ENCODE assay signal across 10 mouse cellular contexts in genomic region chr1:161214465-161214864, GRCm38 (mm10). TPM values are rescaled to one million over a fixed set of nuclear protein-coding genes. Genes with fewer than 3 reads are reported as not detected.
DNase-seq lines count a peak whose midpoint lies in the region; ATAC-seq and TF ChIP-seq lines count a peak whose summit lies in the region.
"Had no signal": no experiment of that assay in that cellular context is flagged by ENCODE, and none has a peak within 500 bp of the region (broad histone marks: within the 10 kb centered on the region; RNA-seq: fewer than 3 reads in every experiment).

No protein-coding gene starts in this region.

- H3K4me2 ChIP-seq in midbrain, postnatal 0 days (ENCODE audit: low read depth, low read length, poor library complexity, severe bottlenecking), result no peak overlapping the region
- H3K4me2 ChIP-seq in midbrain, embryonic 13.5 days (replicated peaks), result no peak overlapping the region
- H3K4me2 ChIP-seq in midbrain, embryonic 16.5 days (ENCODE audit: low read length), result no peak overlapping the region
- H3K4me2 ChIP-seq: neural tube, embryonic 12.5 days had no signal

- no peaks in the 10 kb centered on the region for H3K4me1 ChIP-seq in midbrain, postnatal 0 days (ENCODE audit: insufficient read depth, low read length)
- no peaks in the 10 kb centered on the region for H3K4me1 ChIP-seq in midbrain, embryonic 13.5 days (replicated peaks)
- H3K4me1 ChIP-seq in midbrain, embryonic 16.5 days (ENCODE audit: control insufficient read depth, insufficient read depth, low read length), result no peaks in the 10 kb centered on the region
- H3K4me1 ChIP-seq: neural tube, embryonic 12.5 days had no signal

- no peaks in the 10 kb centered on the region for H3K36me3 ChIP-seq in midbrain, postnatal 0 days (ENCODE audit: insufficient read depth, low read length)
- H3K36me3 ChIP-seq in midbrain, embryonic 13.5 days, result no peaks in the 10 kb centered on the region
- no peaks in the 10 kb centered on the region for H3K36me3 ChIP-seq in midbrain, embryonic 16.5 days (ENCODE audit: control insufficient read depth, insufficient read depth, low read length)
- H3K36me3 ChIP-seq: neural tube, embryonic 12.5 days had no signal

- no peak overlapping the region for H3K4me3 ChIP-seq in midbrain, postnatal 0 days (ENCODE audit: low read depth, low read length)
- H3K4me3 ChIP-seq in midbrain, embryonic 13.5 days (replicated peaks), result no peak overlapping the region
- no peak overlapping the region for H3K4me3 ChIP-seq in midbrain, embryonic 16.5 days (ENCODE audit: low read depth, low read length)
- H3K4me3 ChIP-seq: neural tube, embryonic 12.5 days had no signal

- no peaks in the 10 kb centered on the region for H3K27me3 ChIP-seq in midbrain, postnatal 0 days (ENCODE audit: insufficient read depth, low read length)
- H3K27me3 ChIP-seq in midbrain, embryonic 13.5 days, result no peaks in the 10 kb centered on the region
- H3K27me3 ChIP-seq in midbrain, embryonic 16.5 days (ENCODE audit: control insufficient read depth, insufficient read depth, low read depth, low read length), result no peaks in the 10 kb centered on the region
- H3K27me3 ChIP-seq: neural tube, embryonic 12.5 days had no signal

- TF ChIP-seq CTCF in midbrain, postnatal 0 days (IDR thresholded peaks at IDR 0.05), result peak; percentile 48

- WGBS in midbrain, postnatal 0 days, result 30% methylated on average over 4 of the region's 4 CpGs
- 25% methylated on average over 4 of the region's 4 CpGs for WGBS in midbrain, embryonic 13.5 days
- WGBS in midbrain, embryonic 16.5 days, result 31% methylated on average over 4 of the region's 4 CpGs

- H3K27ac ChIP-seq in midbrain, postnatal 0 days (ENCODE audit: low read depth, low read length), result no peak overlapping the region
- H3K27ac ChIP-seq in midbrain, embryonic 13.5 days, result no peak overlapping the region
- no peak overlapping the region for H3K27ac ChIP-seq in midbrain, embryonic 16.5 days (ENCODE audit: low read length)
- H3K27ac ChIP-seq: neural tube, embryonic 12.5 days had no signal

- peak; percentile 24 to 69 for DNase-seq in adrenal gland, adult (ENCODE audit: inconsistent age in 2 of 2, low spot score in 1 of 2)
- DNase-seq in adrenal gland, postnatal 4 days (ENCODE audit: low spot score in 2 of 2), result no peak
- DNase-seq in midbrain, postnatal 0 days (ENCODE audit: low spot score), result no peak
- peak; percentile 75 for DNase-seq in induced T-regulatory cell, adult 2 months (ENCODE audit: low read depth)
- peak; percentile 53 for DNase-seq in thymus, postnatal 0 days (ENCODE audit: low spot score)
- no peak for DNase-seq in left cerebral cortex, postnatal 4 days

- H3K9ac ChIP-seq in midbrain, postnatal 0 days (replicated peaks; ENCODE audit: low read length, poor library complexity, severe bottlenecking), result no peak overlapping the region
- H3K9ac ChIP-seq in midbrain, embryonic 13.5 days (replicated peaks), result no peak overlapping the region
- no peak overlapping the region for H3K9ac ChIP-seq in midbrain, embryonic 16.5 days (ENCODE audit: low read depth, low read length)
- H3K9ac ChIP-seq: neural tube, embryonic 12.5 days had no signal

- intact Hi-C loops in left cerebral cortex, postnatal 4 days (cut with DNase I), result no loop called here

- H3K9me3 ChIP-seq in midbrain, postnatal 0 days (ENCODE audit: low read length), result no peaks in the 10 kb centered on the region
- H3K9me3 ChIP-seq in midbrain, embryonic 13.5 days, result no peaks in the 10 kb centered on the region
- H3K9me3 ChIP-seq in midbrain, embryonic 16.5 days (replicated peaks; ENCODE audit: control insufficient read depth, low read length, poor library complexity, severe bottlenecking), result no peaks in the 10 kb centered on the region
- H3K9me3 ChIP-seq: neural tube, embryonic 12.5 days had no signal

- ATAC-seq in midbrain, postnatal 0 days (ENCODE audit: low FRiP score), result no peak
- no peak for ATAC-seq in midbrain, embryonic 13.5 days
- no peak for ATAC-seq in midbrain, embryonic 16.5 days

RNA-seq across cellular contexts. Expression of gene Prdx6, which starts 36.6 kb away (rescaled TPM):
- total RNA-seq in adrenal gland, postnatal 4 days (2021), result 100 to 1,000 TPM; 369 to 400 TPM
- total RNA-seq in midbrain, postnatal 0 days (2014; rRNA removed), result 79.1 and 90.3 TPM in 2 replicates
- 159 and 160 TPM in 2 replicates for polyA plus RNA-seq in midbrain, postnatal 0 days (2015; fragmentation: Nextera tagmentation; extraction: Ambion mirVana)
- polyA plus RNA-seq in midbrain, embryonic 13.5 days (2015; fragmentation: Nextera tagmentation; extraction: Ambion mirVana), result 211 and 220 TPM in 2 replicates
- polyA plus RNA-seq in thymus, postnatal 0 days (2015; fragmentation: Nextera tagmentation; extraction: Ambion mirVana), result 316 and 328 TPM in 2 replicates
- 100 to 1,000 TPM in 1 of 2 experiments, 10 to 100 TPM in 1; 97.9 to 112 TPM for total RNA-seq in left cerebral cortex, postnatal 4 days (2021)
- 127 and 137 TPM in 2 replicates for polyA plus RNA-seq in midbrain, embryonic 16.5 days (2015; fragmentation: Nextera tagmentation; extraction: Ambion mirVana)

RNA-seq across cellular contexts. Expression of gene Tex50, which starts 55.4 kb away (rescaled TPM):
- total RNA-seq in adrenal gland, postnatal 4 days (2021), result not detected
- total RNA-seq in midbrain, postnatal 0 days (2014; rRNA removed), result not detected in 2 replicates
- polyA plus RNA-seq in midbrain, postnatal 0 days (2015; fragmentation: Nextera tagmentation; extraction: Ambion mirVana), result 0.23 and 0.73 TPM in 2 replicates
- polyA plus RNA-seq in midbrain, embryonic 13.5 days (2015; fragmentation: Nextera tagmentation; extraction: Ambion mirVana), result 0.55 and 0.66 TPM in 2 replicates
- polyA plus RNA-seq in thymus, postnatal 0 days (2015; fragmentation: Nextera tagmentation; extraction: Ambion mirVana), result not detected in 2 replicates
- total RNA-seq in left cerebral cortex, postnatal 4 days (2021), result not detected
- polyA plus RNA-seq in midbrain, embryonic 16.5 days (2015; fragmentation: Nextera tagmentation; extraction: Ambion mirVana), result 1.7 and 1.8 TPM in 2 replicates
- total RNA-seq: heart, postnatal 14 days had no signal

Comparison
In these comparisons a context has a peak if more than half of its experiments do, and no peak if none do; other contexts are left out.
1. DNase-seq: peak in adrenal gland, adult (2 of 2), induced T-regulatory cell, adult 2 months (single experiment) and thymus, postnatal 0 days (single experiment); none in adrenal gland, postnatal 4 days (0 of 2), midbrain, postnatal 0 days (single experiment) and left cerebral cortex, postnatal 4 days (single experiment).